Mouse (Mus musculus): ENCODE data around the gene Apoh.

The Apoh gene

DNA sequence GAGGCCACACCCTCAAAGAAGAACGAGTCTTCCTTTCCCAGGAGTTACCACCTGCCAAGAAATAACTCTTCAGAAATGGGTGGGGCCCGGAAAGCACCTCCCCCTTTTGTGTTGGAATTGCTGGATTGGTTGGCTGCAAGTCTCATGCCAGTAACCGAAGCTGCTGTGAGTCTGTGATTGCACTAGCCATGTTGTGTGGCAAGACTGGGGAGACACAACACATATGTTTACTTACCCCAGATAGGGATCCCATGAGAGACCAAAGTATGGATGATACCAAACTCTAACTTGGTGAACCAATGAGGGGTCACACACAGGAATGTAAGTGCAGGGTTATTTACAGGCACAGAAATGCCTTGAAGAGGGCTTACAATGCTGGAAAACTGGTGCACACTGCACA, 39.5 kb downstream of the Apoh start:
- DNase-seq (ENCODE audit: low read depth, low spot score): no peak

DNA sequence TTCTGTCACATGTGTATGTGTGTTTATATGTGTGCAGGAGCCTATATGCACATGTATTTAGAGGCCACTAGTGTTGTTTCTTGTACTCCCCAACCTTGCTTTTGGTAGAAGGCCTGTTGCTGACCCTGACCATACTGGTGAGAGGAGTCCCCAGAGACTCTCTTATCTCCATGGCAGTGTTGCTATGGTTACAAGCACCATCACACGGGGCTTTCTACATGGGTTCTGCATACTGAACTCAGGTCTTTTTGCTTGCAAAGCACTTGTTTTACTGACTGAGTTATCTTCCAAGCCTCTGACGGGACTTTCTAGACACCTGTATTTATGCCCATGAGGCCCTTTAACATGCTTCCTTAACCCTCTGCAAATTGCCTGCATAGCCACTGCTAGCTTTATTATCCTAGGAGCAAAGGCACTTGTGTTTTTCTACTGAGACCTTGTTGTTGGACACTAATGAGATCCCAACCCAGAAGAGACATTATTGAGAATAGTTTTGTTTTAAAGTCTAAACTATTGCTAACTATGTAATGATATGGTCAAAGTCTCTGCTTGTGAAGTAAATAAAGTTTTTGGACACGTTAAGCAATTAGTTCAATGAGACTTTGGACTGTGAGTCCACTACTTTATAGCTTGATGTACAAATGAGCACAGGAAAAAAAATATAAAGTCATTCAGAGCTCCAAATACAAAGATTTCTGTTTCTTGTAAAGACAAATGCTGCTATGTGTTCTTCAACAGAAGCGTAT, 41.9 kb downstream of the Apoh start:
- DNase-seq (ENCODE audit: low read depth, low spot score): no peak

DNA sequence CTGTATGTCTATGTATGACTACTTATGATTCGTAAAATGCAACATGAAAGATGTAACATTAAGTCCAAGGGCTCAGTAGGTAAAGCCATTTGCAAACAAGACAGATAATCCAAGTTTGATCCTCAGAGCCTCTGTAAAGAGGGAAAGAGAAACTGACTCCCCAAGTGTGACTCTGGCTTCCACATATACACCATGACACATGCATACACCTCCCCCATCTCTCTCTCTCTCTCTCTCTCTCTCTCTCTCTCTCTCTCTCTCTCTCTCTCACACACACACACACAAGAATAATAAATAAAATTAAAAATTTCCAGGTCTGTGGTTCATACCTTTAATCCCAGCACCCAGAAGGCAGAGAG, 42.5 kb downstream of the Apoh start:
- no peak for DNase-seq (ENCODE audit: low read depth, low spot score)

- no peak for DNase-seq (ENCODE audit: low read depth, low spot score)
Observed at GRCm38 (mm10) chr11:108395061-108395460, 51.9 kb downstream of the Apoh start.

DNA sequence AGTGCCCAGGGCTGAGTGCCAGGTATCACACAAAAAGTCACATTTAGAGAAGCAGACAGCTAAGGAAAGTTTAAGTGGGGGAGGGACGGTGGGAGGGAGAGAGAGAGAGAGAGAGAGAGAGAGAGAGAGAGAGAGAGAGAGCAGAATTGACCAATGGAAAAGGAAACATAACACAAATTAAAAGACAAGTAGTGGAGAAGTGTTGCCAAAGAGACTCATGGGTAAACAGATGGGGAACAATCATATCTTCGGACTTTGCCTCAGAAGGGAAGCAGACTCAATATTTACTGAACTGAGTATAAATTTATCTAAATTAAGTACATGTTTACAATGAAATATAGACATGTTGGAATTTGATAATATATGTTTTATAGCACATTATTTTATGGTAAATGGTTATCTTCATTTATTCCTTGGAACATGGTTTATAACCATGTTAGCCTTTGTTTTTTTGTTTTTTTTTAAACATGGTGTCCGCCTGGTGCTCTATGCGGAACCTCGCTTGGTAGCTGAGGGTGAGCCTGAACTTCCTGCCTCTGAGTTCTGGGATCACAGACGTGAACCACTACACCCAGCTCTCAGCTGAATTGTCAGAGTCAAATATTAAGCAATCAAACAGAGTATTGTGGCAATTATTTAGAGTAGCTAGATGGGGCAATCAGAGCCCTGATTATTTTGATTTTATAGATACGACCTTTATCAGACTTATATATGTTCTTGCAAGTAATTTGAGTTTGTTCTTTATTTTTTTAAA, 53.1 kb downstream of the Apoh start:
- DNase-seq (ENCODE audit: low read depth, low spot score): no peak

- DNase-seq (ENCODE audit: low read depth, low spot score): no peak
Observed at GRCm38 (mm10) chr11:108409876-108410644, 66.9 kb downstream of the Apoh start.

DNA sequence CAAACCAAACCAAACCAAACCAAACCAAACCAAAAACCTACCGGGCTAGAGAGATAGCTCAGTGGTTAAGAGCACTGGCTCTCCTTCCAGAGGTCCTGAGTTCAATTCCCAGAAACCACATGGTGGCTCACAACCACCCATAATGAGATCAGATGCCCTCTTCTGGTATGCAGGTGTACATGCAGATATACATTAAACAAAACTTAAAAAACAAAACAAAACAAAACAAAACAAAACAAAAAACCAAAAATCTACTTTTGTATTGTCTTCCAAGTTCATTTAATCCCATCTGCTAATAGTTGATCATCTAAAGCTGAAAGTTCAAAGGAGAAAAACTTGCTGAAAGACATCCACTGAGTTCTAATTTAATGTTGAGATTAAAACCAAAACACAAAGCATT, 73.2 kb downstream of the Apoh start:
- DNase-seq (ENCODE audit: low read depth, low spot score): no peak

GRCm38 (mm10) chr11:108418540-108418939, 75.4 kb downstream of the Apoh start:
- peak; percentile 45 for DNase-seq (ENCODE audit: low read depth, low spot score)

DNA sequence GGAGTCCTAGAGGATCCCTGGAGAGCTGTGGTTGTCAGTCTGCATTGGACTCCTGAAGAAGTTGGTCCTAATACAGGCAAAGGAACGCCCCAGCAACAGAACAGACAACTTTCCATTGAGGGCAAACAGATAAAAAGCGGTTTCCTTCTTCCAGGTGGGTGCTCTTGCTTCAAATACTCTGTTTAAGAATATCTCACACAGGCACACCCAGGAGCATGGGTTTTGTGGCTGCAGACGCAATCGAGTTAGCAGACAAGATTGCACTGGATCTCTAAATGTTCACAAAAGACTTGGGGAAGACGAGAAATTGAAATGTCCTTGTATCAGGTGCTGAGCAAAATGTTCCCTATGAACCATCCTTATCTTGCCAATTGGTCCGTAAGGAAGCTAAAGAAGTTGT, 76.1 kb downstream of the Apoh start:
- DNase-seq (ENCODE audit: low read depth, low spot score): no peak

GRCm38 (mm10) chr11:108420751-108421150, 77.6 kb downstream of the Apoh start:
- no peak for DNase-seq (ENCODE audit: low read depth, low spot score)

- no peak for DNase-seq (ENCODE audit: low read depth, low spot score)
Observed at GRCm38 (mm10) chr11:108423221-108423620, 80.1 kb downstream of the Apoh start.

DNA sequence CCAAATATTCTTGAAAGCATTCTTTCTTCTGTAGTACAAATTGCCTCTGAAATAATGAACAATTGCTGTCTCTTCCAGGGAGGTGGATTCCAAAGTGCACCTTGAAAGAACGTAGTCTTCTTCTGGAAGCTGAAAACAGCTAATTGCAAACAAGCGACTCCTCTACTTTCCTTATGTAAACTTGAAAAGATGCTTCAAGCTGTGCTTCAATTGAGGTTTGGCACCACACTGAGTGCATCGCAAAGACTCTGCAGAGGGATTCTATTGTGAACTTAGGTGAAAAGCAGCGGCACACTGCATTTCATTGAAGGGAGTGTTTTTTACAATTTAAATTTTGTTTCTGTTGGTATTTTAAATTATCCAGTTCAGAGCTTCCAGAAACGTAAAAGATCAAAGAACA, 81.0 kb downstream of the Apoh start:
- no peak for DNase-seq (ENCODE audit: low read depth, low spot score)

- peak; percentile 96 for DNase-seq (ENCODE audit: low read depth, low spot score)
Observed at GRCm38 (mm10) chr11:108424889-108425591, 81.9 kb downstream of the Apoh start, which contains the start of gene Cep112. Cep112 (plus strand) TSS chr11:108425192.

DNA sequence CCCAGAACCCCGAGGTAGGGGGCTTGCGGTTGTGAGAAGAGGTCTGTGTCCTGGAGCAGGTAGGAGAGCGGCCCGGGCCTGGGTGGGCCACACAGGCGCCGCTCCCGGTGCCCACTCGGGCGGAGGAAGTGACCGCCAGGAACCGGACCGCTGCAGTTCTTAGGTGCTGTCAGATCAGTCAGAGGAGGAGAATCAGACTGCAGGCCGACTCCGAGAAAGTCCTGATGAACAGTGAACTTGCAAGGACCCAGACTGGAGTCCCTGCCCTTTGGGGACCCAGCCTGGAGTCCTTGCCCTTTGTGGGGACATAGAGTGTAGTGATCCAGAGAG, 82.4 kb downstream of the Apoh start:
- DNase-seq (ENCODE audit: low read depth, low spot score): no peak

DNA sequence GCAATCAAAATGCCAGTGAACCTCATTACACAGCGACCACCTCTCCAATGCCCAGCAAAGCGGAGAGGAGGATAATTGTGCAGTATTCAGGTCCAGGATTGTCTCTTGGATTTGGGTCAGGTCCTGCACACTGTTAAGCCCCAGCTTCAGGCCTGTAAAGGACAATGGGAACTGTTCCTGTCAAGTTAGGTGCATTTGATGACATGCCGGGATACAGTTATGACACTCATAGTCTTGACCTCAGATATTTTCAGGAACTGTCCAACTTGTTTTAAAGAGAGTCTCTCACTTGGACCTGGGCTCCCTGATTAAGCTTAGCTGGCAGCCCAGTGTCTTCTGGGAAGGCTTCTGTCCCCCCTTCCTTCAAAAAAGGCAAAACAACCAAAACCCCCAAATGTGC, 82.9 kb downstream of the Apoh start:
- no peak for DNase-seq (ENCODE audit: low read depth, low spot score)

DNA sequence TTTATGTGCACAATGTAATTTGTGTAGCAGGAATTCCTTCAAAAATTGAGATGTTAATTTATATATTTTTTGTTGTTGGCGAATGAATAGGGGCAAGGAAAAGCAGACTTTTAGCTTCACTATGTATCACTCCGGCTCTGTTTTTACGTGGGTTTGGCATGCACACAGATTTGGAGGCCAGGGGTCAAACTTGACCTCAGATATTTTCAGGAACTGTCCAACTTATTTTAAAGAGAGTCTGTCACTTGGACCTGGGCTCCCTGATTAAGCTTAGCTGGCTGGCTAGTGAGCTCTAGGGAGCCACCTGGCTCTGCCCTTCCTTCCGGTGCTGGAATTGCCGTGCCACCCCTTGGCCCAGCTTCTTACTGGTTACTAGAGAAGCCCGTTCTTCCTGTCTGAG, 84.0 kb downstream of the Apoh start:
- no peak for DNase-seq (ENCODE audit: low read depth, low spot score)

DNA sequence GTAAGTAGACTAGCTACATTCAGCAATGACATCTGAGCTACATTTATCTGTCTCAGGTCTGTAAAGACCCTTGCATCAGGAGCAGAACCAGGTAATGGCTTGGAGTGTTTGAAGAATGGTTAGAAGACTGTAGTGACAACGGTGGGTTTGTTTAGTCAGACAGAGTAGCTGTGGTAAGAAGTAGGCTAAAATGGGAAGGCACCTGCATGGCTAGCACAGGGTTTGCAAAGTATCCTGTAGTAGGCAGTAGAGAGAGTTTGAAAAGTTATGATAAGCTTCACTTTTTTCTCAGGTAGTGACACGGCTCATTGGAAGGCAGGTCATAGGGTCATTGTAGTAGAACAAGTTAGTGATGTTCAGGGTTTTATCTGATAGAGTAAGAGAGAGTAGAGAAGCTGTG, 85.9 kb downstream of the Apoh start:
- no peak for DNase-seq (ENCODE audit: low read depth, low spot score)

DNA sequence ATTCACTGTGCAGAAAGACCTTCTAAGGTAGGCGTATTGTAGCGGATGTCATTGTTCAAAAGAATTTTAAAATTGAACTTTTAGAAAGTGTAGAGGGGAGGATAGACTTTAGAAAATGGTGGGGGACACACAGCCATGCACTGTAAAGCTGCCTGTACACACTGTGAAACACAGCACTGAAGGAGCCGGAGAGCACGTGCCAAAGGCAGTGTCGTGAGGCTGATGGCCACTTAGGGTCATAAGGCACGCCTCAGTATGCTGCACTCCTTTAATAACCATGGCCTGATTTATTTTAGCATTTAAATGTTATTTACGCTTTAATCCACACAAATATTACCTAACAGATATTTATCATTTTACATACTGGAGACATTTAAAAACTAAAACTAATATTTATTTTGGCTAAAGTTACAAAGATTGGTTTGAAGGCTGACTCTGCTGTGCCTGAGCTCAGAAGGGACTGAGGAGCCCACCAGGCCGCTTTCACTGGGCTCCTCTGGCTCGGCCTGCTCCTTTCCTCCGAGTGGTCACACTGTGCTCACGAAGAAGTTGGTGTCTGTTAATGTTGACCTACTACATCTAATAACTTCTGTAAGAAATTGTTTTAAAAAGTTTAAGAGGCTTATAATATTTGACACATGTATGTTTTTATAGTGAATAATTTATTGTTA, 100.9 kb downstream of the Apoh start:
- no peak for DNase-seq (ENCODE audit: low read depth, low spot score)

DNA sequence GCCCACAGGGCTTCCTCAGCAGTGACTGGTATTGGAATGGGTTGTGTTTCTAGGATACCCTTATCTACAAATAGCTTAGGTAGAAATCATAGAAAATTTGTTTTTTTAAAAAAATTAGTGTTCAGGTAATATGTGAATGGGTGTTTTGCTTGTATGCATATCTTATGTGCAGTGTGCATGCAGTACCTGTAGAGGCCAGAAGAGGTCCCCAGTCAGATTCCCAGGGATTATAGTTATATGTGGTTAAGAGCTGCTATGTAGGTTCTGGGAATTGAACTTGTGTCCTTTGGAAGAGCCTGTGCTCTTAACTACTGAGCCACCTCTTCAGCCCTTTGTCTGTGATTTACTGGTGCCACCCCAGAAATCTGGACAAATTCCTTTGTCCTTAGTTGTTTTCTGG, 104.0 kb downstream of the Apoh start:
- no peak for DNase-seq (ENCODE audit: low read depth, low spot score)

DNA sequence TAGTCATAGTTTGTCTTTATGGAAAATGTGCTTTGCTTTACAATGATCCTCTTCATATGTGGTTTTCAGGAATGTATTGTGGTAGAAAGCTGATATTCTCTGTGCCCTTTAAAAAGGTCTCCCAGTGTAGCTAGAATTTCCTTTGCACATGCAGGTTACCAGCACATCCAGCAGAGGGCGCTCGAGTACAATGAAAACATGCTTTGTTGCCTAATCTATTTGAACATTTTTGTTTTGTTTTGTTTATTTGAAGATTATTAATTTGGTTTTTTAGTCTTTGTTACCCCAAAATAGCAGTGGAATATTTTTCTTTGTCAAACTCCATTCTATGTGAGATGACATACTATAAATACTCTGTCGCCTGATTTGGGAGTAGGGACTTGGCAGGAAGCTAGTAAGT, 106.7 kb downstream of the Apoh start:
- peak; percentile 32 for DNase-seq (ENCODE audit: low read depth, low spot score)

GRCm38 (mm10) chr11:108459599-108459998, 116.4 kb downstream of the Apoh start:
- DNase-seq (ENCODE audit: low read depth, low spot score): no peak
